Mouse (Mus musculus) limb, embryonic 12.5 days (tissue): Measurements from ENCODE around the gene Ankrd23. TPM values are rescaled to one million over a fixed set of nuclear protein-coding genes. Genes with fewer than 3 reads are reported as not detected.

Source experiments
- ATAC-seq: fragments of 200-750 bp; cut with Nextera tagmentation; 2 replicates; pipeline ENCODE4 v1.8.0; 2017; ENCODE audit warnings: low read depth, moderate TSS enrichment; ENCODE audit not compliant: insufficient number of reproducible peaks, insufficient read depth, low FRiP score, low TSS enrichment
- H3K27ac ChIP-seq: fragments of 300-500 bp; sonication (generic); 2 replicates; pipeline ENCODE4 v1.5.1; 2016; ENCODE audit warnings: mild to moderate bottlenecking, moderate library complexity
- H3K27me3 ChIP-seq: fragments of 300-500 bp; sonication (generic); 2 replicates; pipeline ENCODE4 v1.6.1; 2016; ENCODE audit warnings: mild to moderate bottlenecking, moderate library complexity
- H3K36me3 ChIP-seq: fragments of 300-500 bp; sonication (generic); 2 replicates; pipeline ENCODE4 v1.6.1; 2016; ENCODE audit warnings: mild to moderate bottlenecking, moderate library complexity
- H3K4me1 ChIP-seq: fragments of 300-500 bp; sonication (generic); replicated peaks from 2 replicates; pipeline ENCODE4 v1.6.1; 2016
- H3K4me2 ChIP-seq: fragments of 300-500 bp; sonication (generic); 2 replicates; pipeline ENCODE4 v1.6.1; 2016; ENCODE audit warnings: mild to moderate bottlenecking, moderate library complexity
- H3K4me3 ChIP-seq: fragments of 300-500 bp; sonication (generic); replicated peaks from 2 replicates; pipeline ENCODE4 v1.5.1; 2016; ENCODE audit warnings: mild to moderate bottlenecking
- H3K9ac ChIP-seq: fragments of 300-500 bp; sonication (generic); replicated peaks from 2 replicates; pipeline ENCODE4 v1.6.1; 2016; ENCODE audit warnings: mild to moderate bottlenecking, moderate library complexity
- H3K9me3 ChIP-seq: fragments of 300-500 bp; sonication (generic); 2 replicates; pipeline ENCODE4 v1.6.1; 2016; ENCODE audit warnings: mild to moderate bottlenecking, moderate library complexity
- WGBS: fragments of 180-500 bp; shearing (Covaris S2); methylation state at CpG from one replicate; pipeline ENCODE4 v1.1.7; 2016; 5-methylcytosine and 5-hydroxymethylcytosine counted together
- microRNA-seq: library from miRNA; unstranded; fragments of <30 nt; microRNA quantifications from one replicate; pipeline ENCODE4, GENCODE M21; 2017
- polyA plus RNA-seq: library from polyadenylated mRNA; unstranded; fragments of >200 nt; fragmentation: Nextera tagmentation; extraction: Ambion mirVana; gene quantifications from 2 replicates; pipeline ENCODE4 v1.2.1, GENCODE M21; 2016

The Ankrd23 gene
- polyA plus RNA-seq, 1 experiment from 2014 or later, result 19.0 TPM

DNA sequence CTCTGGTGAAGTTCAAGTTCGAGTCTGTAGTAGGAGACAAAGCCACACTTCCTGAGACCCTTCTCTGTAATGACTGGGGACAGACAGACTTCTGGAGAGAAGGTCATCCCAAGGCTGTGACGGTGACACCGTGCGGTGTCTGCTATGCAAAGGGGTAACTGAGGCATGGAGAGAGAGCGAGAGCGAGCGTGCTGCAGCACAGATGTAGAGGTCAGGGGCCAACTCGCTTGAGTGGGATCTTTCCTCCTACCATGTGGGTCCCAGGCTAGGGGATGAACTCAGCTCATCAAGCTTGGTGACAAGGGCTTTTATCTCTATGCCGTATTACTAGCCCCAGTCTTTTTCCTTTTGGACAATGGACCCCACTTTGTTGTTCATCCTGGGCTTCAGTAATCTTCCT is 49.6 kb downstream of the Ankrd23 start:
- peaks cover 12% of the 10 kb centered on the region; the same call in 1 of the 2 replicates for H3K4me1 ChIP-seq
- WGBS, result 90% methylated on average over 9 of the region's 9 CpGs
- no peak overlapping the region for H3K9ac ChIP-seq
- no peaks in the 10 kb centered on the region for H3K36me3 ChIP-seq
- H3K4me3 ChIP-seq, result no peak overlapping the region
- ATAC-seq, result no peak
- no peak overlapping the region for H3K27ac ChIP-seq
- H3K4me2 ChIP-seq, result no peak overlapping the region
- no peaks in the 10 kb centered on the region for H3K27me3 ChIP-seq
- no peaks in the 10 kb centered on the region for H3K9me3 ChIP-seq

DNA sequence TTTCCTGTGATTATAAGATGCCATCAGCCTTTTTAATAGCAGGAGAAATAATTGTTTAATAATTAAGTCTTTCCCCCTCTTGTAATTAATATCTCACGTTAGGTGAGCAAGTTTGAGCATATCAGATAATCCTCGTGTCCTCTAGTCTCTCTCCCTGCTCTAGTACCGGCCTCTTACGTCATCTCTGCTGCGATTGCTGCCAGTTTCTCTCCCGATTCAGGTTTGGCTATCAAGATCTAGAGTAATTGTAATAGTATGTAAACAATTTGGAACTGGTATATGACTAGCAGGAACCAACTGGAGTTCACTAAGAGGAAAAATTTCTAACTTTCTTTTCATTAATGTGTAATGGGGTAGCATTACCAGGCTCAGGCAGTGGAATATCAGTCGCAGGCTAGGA is 51.6 kb downstream of the Ankrd23 start:
- Histone ChIP-seq H3K9me3 (no peaks in the 10 kb centered on the region), H3K4me2 (no peak overlapping the region), H3K9ac (no peak overlapping the region), H3K4me1 (peaks cover 6% of the 10 kb centered on the region; the same call in 1 of the 2 replicates), H3K27me3 (no peaks in the 10 kb centered on the region), H3K36me3 (no peaks in the 10 kb centered on the region), H3K27ac (no peak overlapping the region), H3K4me3 (no peak overlapping the region)
- ATAC-seq, result no peak
- 79% methylated on average over 7 of the region's 7 CpGs for WGBS

DNA sequence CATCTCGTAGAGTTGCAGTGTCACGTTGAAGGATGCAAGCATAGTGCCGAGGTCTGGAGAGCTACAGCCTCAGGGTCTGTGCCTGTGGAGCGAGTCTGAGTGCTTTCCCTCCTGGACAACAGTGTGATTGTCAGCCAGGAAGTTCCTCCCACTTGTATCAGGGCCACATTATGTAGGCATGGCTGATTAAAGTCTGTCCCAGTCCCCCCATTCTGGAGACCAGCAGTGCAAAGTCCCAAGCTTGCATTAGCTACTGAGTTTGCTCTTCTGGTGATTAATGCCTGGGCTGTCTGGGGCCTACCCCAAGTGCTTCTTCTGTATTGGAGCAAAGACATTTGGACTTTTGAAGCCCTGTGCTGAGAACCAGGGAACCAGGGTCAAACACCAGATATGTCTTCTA is 52.9 kb downstream of the Ankrd23 start:
- H3K36me3 ChIP-seq, result no peaks in the 10 kb centered on the region
- H3K4me1 ChIP-seq, result peaks cover 6% of the 10 kb centered on the region; the same call in 1 of the 2 replicates
- no peak overlapping the region for H3K4me2 ChIP-seq
- H3K9me3 ChIP-seq, result no peaks in the 10 kb centered on the region
- no peak overlapping the region for H3K4me3 ChIP-seq
- WGBS, result 72% methylated on average over 4 of the region's 4 CpGs
- H3K27me3 ChIP-seq, result no peaks in the 10 kb centered on the region
- H3K27ac ChIP-seq, result no peak overlapping the region
- ATAC-seq, result no peak
- H3K9ac ChIP-seq, result no peak overlapping the region

Small RNAs within 50 kb of the gene (microRNA-seq; reads per million reads assigned to microRNA genes)
- gene Gm47280, result not detected

Other genes starting within 250 kb of the Ankrd23 start
- gene Arid5a, start 229.2 kb downstream of the Ankrd23 start, polyA plus RNA-seq, result 4.5 and 4.9 TPM in 2 replicates
- 51.5 and 52.8 TPM in 2 replicates for gene Kansl3, start 167.7 kb downstream of the Ankrd23 start, polyA plus RNA-seq
- 1.6 TPM in 2 replicates for gene Fer1l5, start 164.6 kb downstream of the Ankrd23 start, polyA plus RNA-seq
- gene Lman2l, start 91.6 kb downstream of the Ankrd23 start, polyA plus RNA-seq, result 63.9 and 65.1 TPM in 2 replicates
- gene Cnnm4, start 65.3 kb downstream of the Ankrd23 start, polyA plus RNA-seq, result 16.8 and 17.7 TPM in 2 replicates
- gene Cnnm3, start 25.0 kb downstream of the Ankrd23 start, polyA plus RNA-seq, result 4.4 and 5.9 TPM in 2 replicates
- 0.67 and 0.74 TPM in 2 replicates for gene Gm42417, start 2.5 kb upstream of the Ankrd23 start, polyA plus RNA-seq
- 24.1 and 26.8 TPM in 2 replicates for gene Ankrd39, start 10.6 kb upstream of the Ankrd23 start, polyA plus RNA-seq
- gene Sema4c, start 21.5 kb upstream of the Ankrd23 start, polyA plus RNA-seq, result 34.1 and 35.3 TPM in 2 replicates
- gene Fam178b, start 146.3 kb upstream of the Ankrd23 start, polyA plus RNA-seq, result 0.26 and 0.82 TPM in 2 replicates
- gene Cox5b, start 154.6 kb upstream of the Ankrd23 start, polyA plus RNA-seq, result 454 and 462 TPM in 2 replicates
- gene 4933424G06Rik, start 173.3 kb upstream of the Ankrd23 start, polyA plus RNA-seq, result 0.21 TPM in 1 of 2 replicates, not detected in the other
- 114 and 120 TPM in 2 replicates for gene Actr1b, start 177.5 kb upstream of the Ankrd23 start, polyA plus RNA-seq
- gene Zap70, start 224.9 kb upstream of the Ankrd23 start, polyA plus RNA-seq, result 0.40 and 0.90 TPM in 2 replicates